Mouse (Mus musculus): ENCODE measurements around the gene Pola2. TPM values are rescaled to one million over a fixed set of nuclear protein-coding genes. Genes with fewer than 3 reads are reported as not detected.

The Pola2 gene
- total and polyA plus RNA-seq, 3 experiments = 77.3 to 126 (median 99.4) TPM

GRCm38 (mm10) chr19:5977717-5978116 lies 13.7 kb upstream of the Pola2 start:
- Histone ChIP-seq H3K4me1 (ENCODE audit: control insufficient read depth in 1 of 2, insufficient read depth in 2 of 2, low read length in 2 of 2) (peaks cover 13 to 14% of the 10 kb centered on the region in 2 experiments), H3K79me2 (ENCODE audit: control insufficient read depth, insufficient read depth, low read length, poor library complexity) (no peaks in the 10 kb centered on the region), H3K9ac (ENCODE audit: control insufficient read depth, low read depth, low read length, poor library complexity, severe bottlenecking) (no peak overlapping the region), H3K9me3 (replicated peaks; ENCODE audit: insufficient read depth, low read length) (no peaks in the 10 kb centered on the region), H3K27me3 (ENCODE audit: control insufficient read depth in 1 of 2, insufficient read depth in 2 of 2, low read length in 2 of 2) (no peaks in the 10 kb centered on the region), H3K4me3 (ENCODE audit: control insufficient read depth in 1 of 2, insufficient read depth in 1 of 2, low read depth in 2 of 2, low read length in 2 of 2) (no peak overlapping the region), H3K27ac (ENCODE audit: control insufficient read depth, low read depth, low read length) (no peak overlapping the region), H3K36me3 (ENCODE audit: control insufficient read depth in 1 of 2, insufficient read depth in 2 of 2, low read length in 2 of 2) (peaks cover 0 to 3% of the 10 kb centered on the region in 2 experiments; a peak in 1 of 4 replicates)
- no peak for TF ChIP-seq TBP (IDR thresholded peaks at IDR 0.05; ENCODE audit: low read depth, low read length)
- TF ChIP-seq UBTF (IDR thresholded peaks at IDR 0.05; ENCODE audit: borderline replicate concordance, insufficient read depth, low read depth, low read length) = no peak
- TF ChIP-seq ETS1 (IDR thresholded peaks at IDR 0.05; ENCODE audit: low read depth, low read length) = no peak
- DNase-seq (ENCODE audit: low read depth, low spot score) = no peak

DNA sequence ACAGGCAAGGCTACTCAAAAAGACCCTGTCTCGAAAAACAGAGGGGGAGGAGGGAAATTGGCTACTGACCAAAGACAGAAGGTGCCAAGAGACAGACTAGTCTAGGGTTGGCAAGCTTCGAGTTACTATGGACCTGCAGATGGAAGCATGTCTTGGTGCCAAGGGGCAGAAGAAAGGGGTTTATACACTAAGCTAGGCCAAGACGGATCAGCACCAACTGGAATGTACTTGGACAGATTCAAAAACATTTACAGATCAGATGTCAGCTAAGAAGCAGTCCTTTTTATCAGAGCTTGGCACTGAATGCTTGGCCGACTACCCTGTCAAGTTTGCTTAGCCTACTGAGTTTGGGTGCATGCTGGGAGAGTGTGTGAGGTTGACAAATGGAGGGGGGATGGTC lies 11.7 kb upstream of the Pola2 start:
- TF ChIP-seq ELF1 (IDR thresholded peaks at IDR 0.05; ENCODE audit: low read depth, low read length) (no peak), CHD2 (IDR thresholded peaks at IDR 0.05; ENCODE audit: low read length) (no peak), POLR2A (IDR thresholded peaks at IDR 0.05; ENCODE audit: control insufficient read depth in 1 of 2, insufficient read depth in 1 of 2, low read depth in 1 of 2, low read length in 2 of 2, poor library complexity in 1 of 2) (no peak), USF2 (IDR thresholded peaks at IDR 0.05; ENCODE audit: borderline replicate concordance in 1 of 2, insufficient read depth in 1 of 2, low read depth in 1 of 2, low read length in 2 of 2) (no peak), EP300 (IDR thresholded peaks at IDR 0.05; ENCODE audit: low read depth in 1 of 2, low read length in 2 of 2) (no peak), MAFK (IDR thresholded peaks at IDR 0.05; ENCODE audit: borderline replicate concordance, low read depth, low read length) (no peak), MYC (IDR thresholded peaks at IDR 0.05; ENCODE audit: low read depth, low read length) (no peak), RAD21 (IDR thresholded peaks at IDR 0.05; ENCODE audit: low read depth, low read length) (no peak), MXI1 (IDR thresholded peaks at IDR 0.05; ENCODE audit: low read depth, low read length) (no peak), MAX (IDR thresholded peaks at IDR 0.05; ENCODE audit: low read length) (no peak), ETS1 (IDR thresholded peaks at IDR 0.05; ENCODE audit: low read depth, low read length) (no peak), NELFE (IDR thresholded peaks at IDR 0.05; ENCODE audit: low read depth, low read length) (no peak), TCF12 (IDR thresholded peaks at IDR 0.05; ENCODE audit: low read depth, low read length) (no peak), GABPA (IDR thresholded peaks at IDR 0.05; ENCODE audit: low read depth, low read length) (no peak), HCFC1 (IDR thresholded peaks at IDR 0.05; ENCODE audit: low read depth, low read length) (no peak), MEF2A (IDR thresholded peaks at IDR 0.05; ENCODE audit: extremely low read depth, insufficient replicate concordance, low read depth, low read length, poor library complexity, severe bottlenecking) (no peak), BHLHE40 (IDR thresholded peaks at IDR 0.05; ENCODE audit: borderline replicate concordance, low read depth, low read length) (no peak), SIN3A (IDR thresholded peaks at IDR 0.05; ENCODE audit: low read length) (no peak), KAT2A (conservative IDR thresholded peaks at IDR 0.05; ENCODE audit: low read depth, low read length) (no peak)
- Histone ChIP-seq H3K4me3 (ENCODE audit: control insufficient read depth in 1 of 2, insufficient read depth in 1 of 2, low read depth in 2 of 2, low read length in 2 of 2) (no peak overlapping the region), H3K27me3 (ENCODE audit: control insufficient read depth in 1 of 2, insufficient read depth in 2 of 2, low read length in 2 of 2) (no peaks in the 10 kb centered on the region), H3K4me1 (ENCODE audit: control insufficient read depth in 1 of 2, insufficient read depth in 2 of 2, low read length in 2 of 2) (peaks cover 8 to 13% of the 10 kb centered on the region in 2 experiments), H3K36me3 (ENCODE audit: control insufficient read depth in 1 of 2, insufficient read depth in 2 of 2, low read length in 2 of 2) (peaks cover 0 to 3% of the 10 kb centered on the region in 2 experiments; a peak in 1 of 4 replicates), H3K27ac (ENCODE audit: control insufficient read depth, low read depth, low read length) (no peak overlapping the region), H3K79me2 (ENCODE audit: control insufficient read depth, insufficient read depth, low read length, poor library complexity) (no peaks in the 10 kb centered on the region), H3K9ac (ENCODE audit: control insufficient read depth, low read depth, low read length, poor library complexity, severe bottlenecking) (no peak overlapping the region), H3K9me3 (replicated peaks; ENCODE audit: insufficient read depth, low read length) (no peaks in the 10 kb centered on the region)
- no peak for DNase-seq (ENCODE audit: low read depth, low spot score)
